Mouse (Mus musculus): ENCODE results near the gene Il12b. TPM values are rescaled to one million over a fixed set of nuclear protein-coding genes. Genes with fewer than 3 reads are reported as not detected.
A peak's percentile ranks its signal among the peaks of the same experiment; 100 is the strongest.
"Not testable (repeated sequence)": the region's sequence is repeated elsewhere in the genome, so short reads cannot be mapped to it uniquely, and the experiment has no call there.

The Il12b gene
- polyA plus RNA-seq, 1 experiment from 2014 or later, result not detected

DNA sequence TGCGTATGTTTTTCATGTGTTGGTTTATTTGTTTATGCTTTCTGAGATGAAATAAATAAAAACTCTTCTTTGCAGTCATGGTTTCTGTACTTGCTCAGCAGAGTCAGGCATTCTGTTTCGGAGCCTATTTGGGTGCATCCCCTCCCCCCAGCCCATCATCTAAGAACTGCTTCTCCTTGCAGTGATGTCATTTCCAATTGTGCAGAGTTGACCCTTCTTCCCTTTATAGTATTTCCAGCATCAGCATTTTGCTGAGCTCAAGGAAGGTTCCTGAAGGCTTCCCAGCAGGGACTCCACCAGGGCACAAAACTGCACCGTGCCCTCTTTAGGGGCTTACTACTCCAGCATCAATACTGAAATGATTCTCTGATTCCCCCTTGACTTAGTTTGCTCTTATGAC is 14.7 kb downstream of the Il12b start:
- Histone ChIP-seq H3K9me3 (no peaks in the 10 kb centered on the region), H3K4me3 (no peak overlapping the region), H3K27me3 (replicated peaks) (0 out of 2 replicates have a peak, but pooled peaks cover 4% of the 10 kb centered on the region), H3K36me3 (replicated peaks) (no peaks in the 10 kb centered on the region), H3K4me2 (no peak overlapping the region), H3K9ac (no peak overlapping the region), H3K27ac (no peak overlapping the region), H3K4me1 (no peaks in the 10 kb centered on the region)
- no peak for ATAC-seq (replicated peaks)
- WGBS, result 76% methylated on average over 3 of the region's 3 CpGs

DNA sequence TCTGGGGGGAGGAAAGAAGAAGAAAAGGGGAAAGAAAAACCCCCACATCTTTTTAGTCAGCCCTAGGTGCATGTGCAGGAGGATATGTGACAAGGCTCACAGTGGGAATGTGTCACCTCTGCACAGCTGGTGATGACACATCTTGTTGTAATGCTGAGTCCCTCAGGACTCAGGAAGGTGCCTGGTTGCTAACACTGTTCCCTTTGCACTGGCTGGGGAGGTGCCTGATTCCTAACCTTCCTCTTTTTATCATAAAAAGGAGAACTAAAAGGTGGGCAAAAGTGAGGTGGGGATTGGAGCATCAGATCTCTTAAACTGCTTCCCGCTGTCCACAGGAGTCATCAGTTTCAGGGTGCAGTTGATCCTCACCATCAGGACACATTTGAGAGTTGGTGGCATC is 17.5 kb downstream of the Il12b start:
- no peaks in the 10 kb centered on the region for H3K4me1 ChIP-seq
- 77% methylated on average over 1 of the region's 1 CpGs for WGBS
- no peaks in the 10 kb centered on the region for H3K27me3 ChIP-seq (replicated peaks)
- H3K9me3 ChIP-seq, result no peaks in the 10 kb centered on the region
- H3K27ac ChIP-seq, result no peak overlapping the region
- no peak for ATAC-seq (replicated peaks)
- H3K4me2 ChIP-seq, result no peak overlapping the region
- no peak overlapping the region for H3K4me3 ChIP-seq
- no peaks in the 10 kb centered on the region for H3K36me3 ChIP-seq (replicated peaks)
- no peak overlapping the region for H3K9ac ChIP-seq

- H3K4me3 ChIP-seq, result no peak overlapping the region
- no peak overlapping the region for H3K4me2 ChIP-seq
- H3K9me3 ChIP-seq, result no peaks in the 10 kb centered on the region
- H3K27ac ChIP-seq, result 0 out of 2 replicates have a peak overlapping the region, but pooled peaks have one; percentile 77
- ATAC-seq (replicated peaks), result no peak
- no peaks in the 10 kb centered on the region for H3K36me3 ChIP-seq (replicated peaks)
- no peak overlapping the region for H3K9ac ChIP-seq
- WGBS, result 70% methylated on average over 10 of the region's 10 CpGs
- peaks cover 12% of the 10 kb centered on the region; the same call in 1 of the 2 replicates for H3K4me1 ChIP-seq
- H3K27me3 ChIP-seq (replicated peaks), result no peaks in the 10 kb centered on the region
Observed at GRCm38 (mm10) chr11:44422337-44423111, 22.7 kb downstream of the Il12b start.

DNA sequence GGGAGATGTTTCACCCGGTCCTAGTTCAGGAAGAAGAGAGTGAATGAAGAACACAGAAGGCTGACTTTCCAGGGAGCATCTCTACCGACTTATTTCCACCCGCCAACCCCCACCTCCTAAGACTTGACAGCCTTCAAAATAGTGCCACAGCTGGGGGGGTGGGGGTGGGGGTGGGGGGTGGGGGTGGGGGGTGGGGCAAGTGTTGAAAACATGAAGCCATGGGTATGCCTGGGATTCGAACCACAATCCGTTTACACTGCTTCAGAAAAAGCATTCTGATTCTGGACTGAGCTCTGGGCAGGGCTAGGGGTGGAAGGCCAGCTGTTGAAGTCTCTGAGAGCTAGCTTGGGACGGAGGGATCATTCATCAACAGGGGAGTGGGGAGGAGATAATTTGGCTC is 23.4 kb downstream of the Il12b start:
- Histone ChIP-seq H3K27me3 (replicated peaks) (no peaks in the 10 kb centered on the region), H3K27ac (peak overlapping the region; percentile 77), H3K4me3 (no peak overlapping the region), H3K9me3 (no peaks in the 10 kb centered on the region), H3K36me3 (replicated peaks) (no peaks in the 10 kb centered on the region), H3K4me1 (peaks cover 12% of the 10 kb centered on the region; the same call in 1 of the 2 replicates), H3K4me2 (no peak overlapping the region), H3K9ac (no peak overlapping the region)
- ATAC-seq (replicated peaks), result peak; percentile 54
- WGBS, result 59% methylated on average over 6 of the region's 6 CpGs

GRCm38 (mm10) chr11:44423955-44424354 is 24.1 kb downstream of the Il12b start:
- H3K4me3 ChIP-seq, result no peak overlapping the region

DNA sequence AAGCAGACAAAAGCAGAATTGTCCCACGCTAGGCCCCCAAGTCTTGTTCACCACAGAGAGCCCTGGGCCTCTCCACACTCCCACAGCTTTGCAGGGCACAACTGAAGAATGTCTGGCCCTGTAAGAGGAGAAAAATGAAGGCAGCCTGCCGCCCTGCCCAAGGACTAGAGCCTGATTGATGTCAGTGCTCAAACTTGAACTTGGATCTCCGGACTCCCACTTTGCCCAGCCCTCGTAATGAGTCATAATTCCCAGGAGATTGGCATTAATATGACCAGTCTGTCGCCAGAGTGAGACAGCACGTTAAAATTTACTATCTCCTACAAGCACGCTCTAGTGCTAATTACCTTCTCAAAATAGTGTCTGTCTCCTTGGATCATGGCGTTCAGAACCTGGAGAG is 25.1 kb downstream of the Il12b start:
- H3K4me1 ChIP-seq, result peaks cover 12% of the 10 kb centered on the region; the same call in 1 of the 2 replicates
- H3K36me3 ChIP-seq (replicated peaks), result no peaks in the 10 kb centered on the region
- ATAC-seq (replicated peaks), result no peak
- 82% methylated on average over 8 of the region's 8 CpGs for WGBS
- H3K9ac ChIP-seq, result no peak overlapping the region
- no peak overlapping the region for H3K4me3 ChIP-seq
- no peak overlapping the region for H3K4me2 ChIP-seq
- no peak overlapping the region for H3K27ac ChIP-seq
- H3K27me3 ChIP-seq (replicated peaks), result no peaks in the 10 kb centered on the region
- H3K9me3 ChIP-seq, result no peaks in the 10 kb centered on the region

More at GRCm38 (mm10) chr11:44423955-44424354, 24.1 kb downstream of the Il12b start:
- H3K9ac ChIP-seq, result no peak overlapping the region
- no peaks in the 10 kb centered on the region for H3K9me3 ChIP-seq
- no peaks in the 10 kb centered on the region for H3K36me3 ChIP-seq (replicated peaks)
- peak overlapping the region; percentile 77 for H3K27ac ChIP-seq
- WGBS, result 40% methylated on average over 5 of the region's 5 CpGs
- peak; percentile 87 for ATAC-seq (replicated peaks)
- peaks cover 12% of the 10 kb centered on the region; the same call in 1 of the 2 replicates for H3K4me1 ChIP-seq
- no peaks in the 10 kb centered on the region for H3K27me3 ChIP-seq (replicated peaks)
- H3K4me2 ChIP-seq, result no peak overlapping the region

- no peak overlapping the region for H3K4me2 ChIP-seq
- H3K4me1 ChIP-seq, result peaks cover 12% of the 10 kb centered on the region; the same call in 1 of the 2 replicates
- no peak for ATAC-seq (replicated peaks)
- no peak overlapping the region for H3K4me3 ChIP-seq
- H3K27ac ChIP-seq, result no peak overlapping the region
- H3K9ac ChIP-seq, result no peak overlapping the region
- WGBS, result 76% methylated on average over 6 of the region's 6 CpGs
- H3K27me3 ChIP-seq (replicated peaks), result no peaks in the 10 kb centered on the region
- no peaks in the 10 kb centered on the region for H3K36me3 ChIP-seq (replicated peaks)
- no peaks in the 10 kb centered on the region for H3K9me3 ChIP-seq
Observed at GRCm38 (mm10) chr11:44425626-44426025, 25.8 kb downstream of the Il12b start.

DNA sequence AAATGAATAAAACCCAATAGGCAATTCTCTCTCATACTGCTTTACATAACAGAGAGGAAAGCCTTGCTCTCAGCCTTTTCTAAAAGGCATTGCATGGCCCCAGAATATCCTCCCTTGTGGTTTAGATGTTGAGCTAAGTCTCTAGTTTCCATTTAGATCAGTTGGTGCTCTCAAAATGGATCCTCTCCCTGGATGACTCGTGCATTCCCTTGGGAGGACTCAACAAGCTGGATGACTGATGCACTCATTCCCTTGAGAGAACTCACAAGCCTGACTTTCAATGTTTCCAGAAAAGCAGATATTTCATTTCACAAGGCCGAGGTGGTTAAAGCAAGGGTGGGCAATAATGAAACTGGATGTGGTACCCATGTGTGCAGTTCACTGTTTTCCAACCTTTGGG is 28.1 kb downstream of the Il12b start:
- Histone ChIP-seq H3K4me2 (no peak overlapping the region), H3K4me1 (peaks cover 9% of the 10 kb centered on the region; the same call in 1 of the 2 replicates), H3K36me3 (replicated peaks) (no peaks in the 10 kb centered on the region), H3K9ac (no peak overlapping the region), H3K27me3 (replicated peaks) (no peaks in the 10 kb centered on the region), H3K4me3 (no peak overlapping the region), H3K27ac (no peak overlapping the region), H3K9me3 (no peaks in the 10 kb centered on the region)
- 84% methylated on average over 2 of the region's 2 CpGs for WGBS
- no peak for ATAC-seq (replicated peaks)

DNA sequence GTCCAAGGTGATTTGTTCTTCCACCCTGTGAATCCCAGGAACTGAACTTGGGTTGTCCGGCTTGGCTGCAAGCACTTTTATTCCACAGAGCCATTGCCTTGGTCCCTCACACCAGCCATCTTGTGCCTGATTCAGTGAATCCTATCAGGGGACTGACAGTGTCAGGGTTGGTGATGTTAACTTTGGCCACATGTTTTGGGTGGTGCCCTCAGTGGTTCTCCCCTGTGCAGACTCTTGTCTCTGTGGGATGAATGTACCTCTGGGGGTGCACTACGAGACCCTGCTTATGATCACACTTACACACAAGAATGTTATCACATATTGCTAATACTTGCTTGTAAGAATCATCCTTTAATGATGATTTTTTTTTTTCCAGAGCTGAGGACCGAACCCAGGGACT is 30.2 kb downstream of the Il12b start:
- Histone ChIP-seq H3K36me3 (replicated peaks) (no peaks in the 10 kb centered on the region), H3K27me3 (replicated peaks) (no peaks in the 10 kb centered on the region), H3K9ac (no peak overlapping the region), H3K4me2 (no peak overlapping the region), H3K27ac (no peak overlapping the region), H3K4me3 (no peak overlapping the region), H3K4me1 (no peaks in the 10 kb centered on the region), H3K9me3 (no peaks in the 10 kb centered on the region)
- no peak for ATAC-seq (replicated peaks)
- 82% methylated on average over 3 of the region's 3 CpGs for WGBS

DNA sequence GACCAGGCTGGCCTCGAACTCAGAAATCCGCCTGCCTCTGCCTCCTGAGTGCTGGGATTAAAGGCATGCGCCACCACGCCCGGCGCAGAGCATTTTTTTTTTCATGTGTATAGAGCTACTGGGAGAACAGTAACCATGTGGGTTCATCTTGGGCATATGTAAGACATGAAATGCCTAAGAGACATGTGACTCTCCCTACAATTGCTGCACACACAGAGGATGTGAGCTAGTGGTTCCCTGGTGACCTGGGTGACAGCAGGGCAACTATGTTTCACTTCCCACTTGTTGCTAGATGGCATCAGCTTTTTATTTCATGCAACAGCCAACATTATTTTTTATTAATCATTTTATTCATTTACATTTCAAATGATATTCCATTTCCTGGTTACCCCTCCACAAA is 37.9 kb downstream of the Il12b start:
- no peaks in the 10 kb centered on the region for H3K36me3 ChIP-seq (replicated peaks)
- no peak overlapping the region for H3K4me2 ChIP-seq
- H3K9ac ChIP-seq, result no peak overlapping the region
- H3K4me1 ChIP-seq, result no peaks in the 10 kb centered on the region
- no peak overlapping the region for H3K27ac ChIP-seq
- no peaks in the 10 kb centered on the region for H3K27me3 ChIP-seq (replicated peaks)
- H3K9me3 ChIP-seq, result no peaks in the 10 kb centered on the region
- 94% methylated on average over 6 of the region's 6 CpGs for WGBS
- no peak overlapping the region for H3K4me3 ChIP-seq
- no peak for ATAC-seq (replicated peaks)

GRCm38 (mm10) chr11:44451046-44451445 is 51.2 kb downstream of the Il12b start:
- ATAC-seq (replicated peaks), result no peak
- H3K4me1 ChIP-seq, result no peaks in the 10 kb centered on the region
- H3K27me3 ChIP-seq (replicated peaks), result no peaks in the 10 kb centered on the region

GRCm38 (mm10) chr11:44452016-44452415 is 52.2 kb downstream of the Il12b start:
- not testable (repeated sequence) for H3K4me1 ChIP-seq; ATAC-seq (replicated peaks)

More at GRCm38 (mm10) chr11:44451046-44451445, 51.2 kb downstream of the Il12b start:
- no peak overlapping the region for H3K4me2 ChIP-seq
- H3K27ac ChIP-seq, result no peak overlapping the region
- H3K9ac ChIP-seq, result no peak overlapping the region
- H3K4me3 ChIP-seq, result no peak overlapping the region
- no peaks in the 10 kb centered on the region for H3K9me3 ChIP-seq
- H3K36me3 ChIP-seq (replicated peaks), result no peaks in the 10 kb centered on the region; the same call in 1 of the 2 replicates

DNA sequence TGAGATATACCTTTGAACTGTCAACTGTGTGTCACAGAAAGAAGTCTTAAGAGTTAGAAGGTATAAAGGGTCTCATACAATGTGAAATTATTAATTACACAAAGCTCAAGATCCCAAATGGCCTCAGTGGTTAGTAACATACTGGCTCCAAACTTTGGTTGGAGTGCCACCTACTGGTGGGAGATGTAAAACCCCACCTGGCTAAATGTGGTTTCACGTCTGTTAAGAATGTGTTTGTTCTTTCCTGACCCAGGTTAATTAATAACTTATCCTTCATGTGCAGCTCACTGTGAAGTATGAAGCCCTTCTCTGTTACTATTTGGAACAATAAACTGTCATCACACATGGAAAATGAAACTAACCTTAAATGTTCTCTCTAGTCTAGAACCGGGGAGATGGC is 53.6 kb downstream of the Il12b start:
- Histone ChIP-seq H3K27ac (no peak overlapping the region), H3K36me3 (replicated peaks) (peaks cover 9% of the 10 kb centered on the region; the same call in 1 of the 2 replicates), H3K27me3 (replicated peaks) (no peaks in the 10 kb centered on the region), H3K9ac (no peak overlapping the region), H3K4me1 (no peaks in the 10 kb centered on the region), H3K4me3 (no peak overlapping the region), H3K4me2 (no peak overlapping the region), H3K9me3 (no peaks in the 10 kb centered on the region)
- whole genome bisulfite sequencing, result 65% methylated on average over 2 of the region's 2 CpGs
- ATAC-seq (replicated peaks), result peak; percentile 54; the same call in 1 of the 2 replicates

More at GRCm38 (mm10) chr11:44452016-44452415, 52.2 kb downstream of the Il12b start:
- not testable (repeated sequence) for H3K36me3 ChIP-seq (replicated peaks); H3K9ac ChIP-seq; H3K27ac ChIP-seq; H3K27me3 ChIP-seq (replicated peaks); H3K4me2 ChIP-seq; H3K4me3 ChIP-seq; H3K9me3 ChIP-seq
- WGBS, result 95% methylated on average over 5 of the region's 5 CpGs

All from midbrain, embryonic 15.5 days (tissue).